Mouse (Mus musculus) layer of hippocampus, postnatal 25 days (tissue): ENCODE measurements around the gene Fhl2. TPM values are rescaled to one million over a fixed set of nuclear protein-coding genes. Genes with fewer than 3 reads are reported as not detected.

Experiments used
- DNase-seq, 2 experiments: peaks; one replicate each; pipeline ENCODE4 v3.0.0; 2022; ENCODE audit warnings: mixed read lengths in 2 of 2, low spot score in 1 of 2; ENCODE audit errors: extremely low spot score in 1 of 2
- total RNA-seq, 2 experiments: library from RNA; stranded (reverse); gene quantifications; 2 replicates each; pipeline ENCODE4 v1.2.3; 2021

Fhl2 gene
- total RNA-seq, result 10 to 100 TPM; 36.0 to 47.8 TPM

GRCm38 (mm10) chr1:43196661-43197241 is at the start of gene Fhl2:
Gene Fhl2, minus strand, starts transcription at chr1:43196984.
- no peak for DNase-seq

GRCm38 (mm10) chr1:43245014-43245413 is 48.2 kb upstream of the Fhl2 start:
- no peak for DNase-seq

DNA sequence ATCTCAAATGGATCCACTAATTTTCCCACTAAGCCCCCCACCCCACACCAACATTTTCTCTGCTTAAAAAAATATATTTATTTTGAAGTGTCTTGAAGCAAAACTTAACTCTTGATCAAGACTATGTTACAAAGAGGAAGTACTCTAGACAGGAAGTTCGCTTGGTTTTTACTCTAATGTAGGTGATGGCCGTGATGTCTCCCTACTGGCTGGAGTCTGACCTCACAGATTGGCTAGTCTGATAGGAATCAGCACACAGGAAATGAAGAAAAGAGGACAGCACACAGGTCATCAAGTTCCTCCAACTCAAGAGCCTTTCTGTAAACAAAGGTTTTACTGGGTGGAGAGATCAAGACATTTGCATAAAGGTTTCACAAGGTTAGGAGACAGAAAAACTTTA is 44.4 kb upstream of the Fhl2 start:
- no peak for DNase-seq

DNA sequence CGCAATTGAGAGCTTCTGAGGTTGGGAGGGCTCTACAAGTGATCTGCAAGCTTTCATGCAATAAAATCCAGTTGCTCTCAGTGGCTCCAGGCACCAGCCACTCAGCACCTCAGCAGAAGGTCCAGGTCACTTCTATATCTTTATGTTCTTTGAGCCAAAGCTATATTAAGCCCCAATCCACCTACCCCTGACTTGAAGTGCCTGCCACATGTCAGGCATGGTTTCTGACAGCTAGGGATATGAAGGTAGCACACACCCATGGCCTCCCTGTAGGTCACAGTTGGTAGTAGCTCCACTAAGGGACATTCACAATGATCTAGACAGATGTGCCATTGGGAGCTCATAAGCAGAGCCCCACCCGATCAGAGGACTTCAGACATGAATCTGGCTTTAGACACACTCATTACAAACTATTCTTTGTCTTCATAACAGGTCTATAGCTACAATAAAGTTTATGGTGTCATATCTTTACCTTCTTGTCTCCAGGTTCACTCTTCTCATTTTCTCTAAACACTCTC is 43.1 kb upstream of the Fhl2 start:
- DNase-seq, result no peak

GRCm38 (mm10) chr1:43238471-43238870 is 41.7 kb upstream of the Fhl2 start:
- no peak for DNase-seq

- no peak for DNase-seq
These were observed 40.8 kb upstream of the Fhl2 start for GRCm38 (mm10) chr1:43237360-43238235.

GRCm38 (mm10) chr1:43225531-43226151 is 28.9 kb upstream of the Fhl2 start:
- no peak for DNase-seq

DNA sequence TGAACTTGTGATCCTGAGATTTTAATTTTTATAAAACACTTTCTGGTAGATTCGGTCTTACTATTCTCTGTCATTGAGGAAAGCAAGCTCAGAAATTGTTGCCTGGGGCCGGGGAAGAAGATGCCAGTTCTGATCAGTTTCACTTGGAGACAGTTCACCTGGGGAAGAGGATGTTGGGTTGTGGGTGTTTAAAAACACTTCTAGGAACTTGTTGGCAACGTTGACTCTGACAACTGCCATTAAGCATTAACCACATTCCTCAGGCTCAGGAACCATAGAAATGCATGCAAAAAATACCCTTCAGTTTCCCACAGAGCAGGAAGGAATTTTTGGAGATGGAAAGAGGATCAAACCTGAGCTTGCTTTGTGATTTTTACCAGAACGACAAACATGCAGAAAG is 28.2 kb upstream of the Fhl2 start:
- DNase-seq, result no peak

- no peak for DNase-seq
These were observed 27.4 kb upstream of the Fhl2 start for GRCm38 (mm10) chr1:43224171-43224570.

DNA sequence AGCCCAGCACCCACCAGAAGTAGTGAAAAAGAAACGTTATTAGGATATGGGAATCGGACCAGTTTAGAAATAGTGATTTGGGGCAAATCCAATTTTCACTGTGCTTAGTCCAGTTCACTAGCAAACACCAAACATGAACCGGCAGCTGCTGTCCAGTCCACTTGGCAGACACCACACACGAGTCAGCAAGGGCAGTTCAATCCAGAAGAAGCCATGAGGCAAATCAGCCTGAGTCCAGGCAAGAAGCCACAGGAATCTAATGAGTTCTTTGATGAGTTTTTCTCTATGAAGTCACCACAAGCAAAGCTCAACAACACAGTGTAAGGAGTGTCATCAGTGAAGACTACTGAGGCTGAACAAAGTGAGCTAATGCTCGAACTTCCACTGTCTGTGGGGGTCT is 26.3 kb upstream of the Fhl2 start:
- no peak for DNase-seq

GRCm38 (mm10) chr1:43218016-43218680 is 21.4 kb upstream of the Fhl2 start:
- no peak for DNase-seq

- DNase-seq, result no peak
These were observed 18.8 kb upstream of the Fhl2 start for GRCm38 (mm10) chr1:43215601-43216000.

GRCm38 (mm10) chr1:43211274-43211673 is 14.5 kb upstream of the Fhl2 start:
- DNase-seq, result no peak

GRCm38 (mm10) chr1:43210285-43210684 is 13.5 kb upstream of the Fhl2 start:
- DNase-seq, result no peak

DNA sequence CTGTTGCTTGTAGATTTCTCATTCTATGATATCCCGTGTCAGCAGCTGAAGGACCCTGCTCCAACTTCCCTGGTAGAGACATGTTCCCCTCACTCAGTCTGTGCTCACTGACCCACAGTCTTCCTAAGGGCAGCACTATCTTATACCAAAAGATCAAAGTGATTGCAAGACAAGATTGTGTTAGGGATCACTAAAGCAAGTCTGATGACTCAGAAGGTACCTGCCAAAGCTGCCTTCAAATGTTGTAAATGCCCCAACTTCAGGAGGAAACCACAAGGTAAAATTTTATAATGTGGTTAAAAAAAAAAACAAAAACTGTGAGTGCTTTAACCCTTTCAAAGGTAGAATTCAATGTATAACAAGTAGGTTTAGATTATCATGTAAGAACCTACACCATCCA is 10.4 kb upstream of the Fhl2 start:
- DNase-seq, result no peak

- no peak for DNase-seq
These were observed 6.5 kb upstream of the Fhl2 start for GRCm38 (mm10) chr1:43203282-43203681.

DNA sequence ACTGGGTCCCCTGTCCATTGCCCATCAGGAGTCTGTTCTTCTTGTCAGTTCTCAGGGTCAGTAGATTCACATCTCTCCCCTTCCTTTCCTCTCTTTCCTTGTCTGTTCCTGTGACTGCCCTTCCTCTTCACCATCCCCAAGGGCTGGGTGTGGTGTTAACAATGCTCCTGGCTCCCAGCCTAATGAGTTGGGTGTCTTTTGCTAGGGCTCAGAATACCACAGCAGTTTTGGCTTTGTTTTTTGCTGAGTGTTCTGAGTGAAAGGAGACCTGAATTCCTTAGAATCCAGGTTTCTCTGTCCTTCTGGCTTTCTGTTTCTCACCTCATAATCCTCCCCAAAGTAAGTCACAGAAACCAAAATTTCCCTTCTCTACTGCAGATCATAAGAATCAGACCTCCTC is 5.4 kb upstream of the Fhl2 start:
- DNase-seq, result no peak

DNA sequence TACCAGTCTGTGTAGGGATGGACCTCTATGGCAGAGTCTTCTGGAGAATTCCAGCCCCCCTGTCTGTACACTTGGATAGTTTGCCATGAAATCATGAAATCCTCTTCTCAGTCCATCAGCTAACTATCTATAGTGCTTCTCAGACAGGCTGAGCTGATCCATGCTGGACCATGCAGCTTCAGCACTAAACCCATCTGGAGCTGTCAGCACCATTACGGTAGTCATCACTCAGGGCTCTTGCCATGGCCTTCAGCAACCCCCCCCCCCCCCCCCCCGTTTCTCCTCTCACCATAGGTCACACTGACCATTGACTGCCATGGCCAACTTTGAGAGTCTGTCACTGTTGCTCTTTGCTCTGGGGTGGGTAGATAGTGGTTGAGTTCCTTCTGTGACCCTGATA is 5.0 kb upstream of the Fhl2 start:
- no peak for DNase-seq

GRCm38 (mm10) chr1:43199867-43200240 is 3.1 kb upstream of the Fhl2 start:
- no peak for DNase-seq

- DNase-seq, result no peak
These were observed 2.6 kb upstream of the Fhl2 start for GRCm38 (mm10) chr1:43199210-43199866.
